Mouse (Mus musculus): Measurements from ENCODE around the gene Klrb1b. TPM values are rescaled to one million over a fixed set of nuclear protein-coding genes. Genes with fewer than 3 reads are reported as not detected.

Gene Klrb1b
- total RNA-seq, 1 experiment = not detected

DNA sequence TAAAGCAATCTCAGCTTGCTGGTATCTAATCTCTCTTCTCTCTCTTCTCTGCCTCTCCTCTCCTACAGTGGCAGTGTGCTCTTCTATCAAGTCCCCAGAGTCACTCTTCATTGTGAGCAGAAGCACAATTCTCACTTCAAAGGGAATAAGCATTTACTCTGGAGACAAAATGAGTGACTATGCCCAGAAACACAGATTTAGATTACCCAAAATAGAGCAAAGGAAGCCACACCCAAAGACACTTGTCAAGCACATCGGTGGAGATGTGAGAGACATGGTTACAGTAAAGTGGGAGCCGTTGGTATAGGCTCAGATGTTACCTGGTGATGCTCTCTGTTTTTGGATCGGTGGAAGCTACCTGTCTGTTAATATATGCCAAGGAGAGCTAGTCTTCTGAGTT lies 26.6 kb upstream of the Klrb1b start:
- TF ChIP-seq CHD2 (IDR thresholded peaks at IDR 0.05; ENCODE audit: low read depth, low read length) = no peak
- no peak for TF ChIP-seq ZNF384 (IDR thresholded peaks at IDR 0.05; ENCODE audit: low read depth, low read length)
- TF ChIP-seq ZC3H11A (IDR thresholded peaks at IDR 0.05; ENCODE audit: borderline replicate concordance, low read depth, low read length) = no peak
- no peak for TF ChIP-seq MAFK (IDR thresholded peaks at IDR 0.05; ENCODE audit: insufficient read depth, low read depth, low read length)
- no peak for TF ChIP-seq HCFC1 (IDR thresholded peaks at IDR 0.05; ENCODE audit: borderline replicate concordance, insufficient read depth, low read length)
- no peak for DNase-seq (ENCODE audit: low read depth, low spot score)
- Histone ChIP-seq H3K4me1 (ENCODE audit: control insufficient read depth in 2 of 2, insufficient read depth in 2 of 2, low read length in 2 of 2, poor library complexity in 1 of 2) (peaks cover 0 to 4% of the 10 kb centered on the region in 2 experiments; a peak in 1 of 4 replicates), H3K4me3 (ENCODE audit: insufficient read depth in 1 of 2, low read depth in 1 of 2, low read length in 2 of 2, poor library complexity in 1 of 2, severe bottlenecking in 1 of 2) (no peak overlapping the region), H3K9ac (ENCODE audit: insufficient read depth, low read depth, low read length, poor library complexity, severe bottlenecking) (no peak overlapping the region), H3K9me3 (ENCODE audit: control insufficient read depth, insufficient read depth, low read depth, low read length) (no peaks in the 10 kb centered on the region), H3K36me3 (ENCODE audit: control insufficient read depth, insufficient read depth, low read length, poor library complexity, severe bottlenecking) (no peaks in the 10 kb centered on the region), H3K27ac (ENCODE audit: insufficient read depth, low read depth, low read length, poor library complexity, severe bottlenecking) (no peak overlapping the region)
- in situ Hi-C loops (cut with MboI; ENCODE audit: low sequenced_read_pairs in 2 of 2, unreplicated experiment in 2 of 2) = loop anchor here (5.0 to 10.0 kb wide), 3 partner anchors 392 to 512 kb away; no protein-coding TSS in a partner anchor

DNA sequence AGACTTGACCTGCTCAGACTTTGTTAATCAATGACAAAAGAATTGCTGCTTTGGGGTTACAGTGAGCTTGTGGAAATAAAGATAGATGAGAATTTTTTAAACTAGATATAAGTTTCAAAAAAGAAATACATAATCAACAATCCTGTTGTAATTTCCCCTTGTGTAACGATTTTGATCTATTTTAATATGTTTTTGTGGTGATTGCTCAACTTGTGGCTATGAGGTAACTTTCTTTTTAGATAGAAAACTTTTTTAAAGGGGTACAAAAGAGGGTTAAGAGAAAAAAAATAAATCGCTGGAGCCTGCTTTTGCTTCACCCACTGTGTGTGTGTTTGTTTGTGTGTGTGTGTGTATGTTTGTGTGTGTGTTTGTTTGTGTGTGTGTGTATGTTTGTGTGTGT lies 25.0 kb upstream of the Klrb1b start:
- H3K9ac ChIP-seq (ENCODE audit: insufficient read depth, low read depth, low read length, poor library complexity, severe bottlenecking) = no peak overlapping the region
- in situ Hi-C loops (cut with MboI; ENCODE audit: low sequenced_read_pairs in 2 of 2, unreplicated experiment in 2 of 2) = loop anchor here (5.0 to 10.0 kb wide), 3 partner anchors 394 to 514 kb away; no protein-coding TSS in a partner anchor
- no peaks in the 10 kb centered on the region for H3K9me3 ChIP-seq (ENCODE audit: control insufficient read depth, insufficient read depth, low read depth, low read length)
- H3K36me3 ChIP-seq (ENCODE audit: control insufficient read depth, insufficient read depth, low read length, poor library complexity, severe bottlenecking) = no peaks in the 10 kb centered on the region
- H3K4me1 ChIP-seq (ENCODE audit: control insufficient read depth in 2 of 2, insufficient read depth in 2 of 2, low read length in 2 of 2, poor library complexity in 1 of 2) = peaks cover 0 to 4% of the 10 kb centered on the region in 2 experiments; a peak in 1 of 4 replicates
- H3K4me3 ChIP-seq (ENCODE audit: insufficient read depth in 1 of 2, low read depth in 1 of 2, low read length in 2 of 2, poor library complexity in 1 of 2, severe bottlenecking in 1 of 2) = no peak overlapping the region
- TF ChIP-seq MAFK (IDR thresholded peaks at IDR 0.05; ENCODE audit: insufficient read depth, low read depth, low read length) = no peak
- TF ChIP-seq HCFC1 (IDR thresholded peaks at IDR 0.05; ENCODE audit: borderline replicate concordance, insufficient read depth, low read length) = no peak
- no peak for TF ChIP-seq CHD2 (IDR thresholded peaks at IDR 0.05; ENCODE audit: low read depth, low read length)
- no peak for TF ChIP-seq ZC3H11A (IDR thresholded peaks at IDR 0.05; ENCODE audit: borderline replicate concordance, low read depth, low read length)
- TF ChIP-seq ZNF384 (IDR thresholded peaks at IDR 0.05; ENCODE audit: low read depth, low read length) = no peak
- no peak for DNase-seq (ENCODE audit: low read depth, low spot score)
- H3K27ac ChIP-seq (ENCODE audit: insufficient read depth, low read depth, low read length, poor library complexity, severe bottlenecking) = no peak overlapping the region

DNA sequence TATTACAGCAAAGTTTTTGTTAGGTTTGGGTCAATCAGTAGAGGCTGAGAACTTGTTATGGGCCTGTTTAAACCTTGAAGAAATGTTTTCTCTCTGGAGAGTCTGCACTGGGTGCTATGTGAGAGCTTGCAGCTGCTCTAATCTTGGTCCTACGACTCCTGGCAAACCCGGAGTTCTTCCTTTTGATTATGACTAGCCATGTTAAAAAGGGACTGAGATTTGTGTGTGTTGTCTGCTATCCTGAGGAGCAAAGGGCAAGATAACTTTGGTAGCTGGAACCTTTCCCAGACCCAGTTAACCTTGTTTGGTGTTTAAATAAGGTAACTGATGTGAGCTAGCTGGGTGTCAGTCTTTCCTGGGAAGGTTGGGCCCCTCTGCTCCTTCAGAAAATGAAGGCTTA lies 24.5 kb upstream of the Klrb1b start:
- Histone ChIP-seq H3K4me1 (ENCODE audit: control insufficient read depth in 2 of 2, insufficient read depth in 2 of 2, low read length in 2 of 2, poor library complexity in 1 of 2) (peaks cover 0 to 4% of the 10 kb centered on the region in 2 experiments; a peak in 2 of 4 replicates), H3K9me3 (ENCODE audit: control insufficient read depth, insufficient read depth, low read depth, low read length) (no peaks in the 10 kb centered on the region), H3K9ac (ENCODE audit: insufficient read depth, low read depth, low read length, poor library complexity, severe bottlenecking) (no peak overlapping the region), H3K36me3 (ENCODE audit: control insufficient read depth, insufficient read depth, low read length, poor library complexity, severe bottlenecking) (no peaks in the 10 kb centered on the region), H3K4me3 (ENCODE audit: insufficient read depth in 1 of 2, low read depth in 1 of 2, low read length in 2 of 2, poor library complexity in 1 of 2, severe bottlenecking in 1 of 2) (no peak overlapping the region), H3K27ac (ENCODE audit: insufficient read depth, low read depth, low read length, poor library complexity, severe bottlenecking) (no peak overlapping the region)
- DNase-seq (ENCODE audit: low read depth, low spot score) = no peak
- TF ChIP-seq CHD2 (IDR thresholded peaks at IDR 0.05; ENCODE audit: low read depth, low read length) (no peak), HCFC1 (IDR thresholded peaks at IDR 0.05; ENCODE audit: borderline replicate concordance, insufficient read depth, low read length) (no peak), MAFK (IDR thresholded peaks at IDR 0.05; ENCODE audit: insufficient read depth, low read depth, low read length) (no peak), ZNF384 (IDR thresholded peaks at IDR 0.05; ENCODE audit: low read depth, low read length) (no peak), ZC3H11A (IDR thresholded peaks at IDR 0.05; ENCODE audit: borderline replicate concordance, low read depth, low read length) (no peak)
- in situ Hi-C loops (cut with MboI; ENCODE audit: low sequenced_read_pairs in 2 of 2, unreplicated experiment in 2 of 2) = loop anchor here (5.0 to 10.0 kb wide), 3 partner anchors 394 to 514 kb away; no protein-coding TSS in a partner anchor

DNA sequence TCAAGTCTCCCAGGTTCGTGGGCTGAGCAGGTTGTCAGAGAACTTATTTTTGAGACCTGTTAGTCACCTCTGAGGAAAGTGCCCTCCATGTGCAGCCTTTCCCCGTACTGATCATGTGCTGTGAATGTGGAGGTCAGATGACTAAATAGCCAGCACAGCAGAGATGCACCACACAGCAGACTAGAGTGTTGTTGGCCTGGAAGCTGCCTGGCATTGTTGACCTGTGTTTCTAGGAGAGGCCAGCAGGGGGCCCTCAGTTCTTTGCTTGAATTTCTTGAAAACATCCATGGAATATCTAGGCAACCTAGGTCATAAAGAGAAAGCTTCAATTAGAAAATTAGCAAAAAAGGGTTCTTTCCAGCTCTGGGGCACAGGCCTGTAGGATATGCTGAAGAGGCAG lies 23.8 kb upstream of the Klrb1b start:
- Histone ChIP-seq H3K27ac (ENCODE audit: insufficient read depth, low read depth, low read length, poor library complexity, severe bottlenecking) (no peak overlapping the region), H3K9me3 (ENCODE audit: control insufficient read depth, insufficient read depth, low read depth, low read length) (no peaks in the 10 kb centered on the region), H3K4me3 (ENCODE audit: insufficient read depth in 1 of 2, low read depth in 1 of 2, low read length in 2 of 2, poor library complexity in 1 of 2, severe bottlenecking in 1 of 2) (no peak overlapping the region), H3K9ac (ENCODE audit: insufficient read depth, low read depth, low read length, poor library complexity, severe bottlenecking) (no peak overlapping the region), H3K36me3 (ENCODE audit: control insufficient read depth, insufficient read depth, low read length, poor library complexity, severe bottlenecking) (no peaks in the 10 kb centered on the region), H3K4me1 (ENCODE audit: control insufficient read depth in 2 of 2, insufficient read depth in 2 of 2, low read length in 2 of 2, poor library complexity in 1 of 2) (peaks cover 0 to 6% of the 10 kb centered on the region in 2 experiments; a peak in 2 of 4 replicates)
- no peak for TF ChIP-seq ZNF384 (IDR thresholded peaks at IDR 0.05; ENCODE audit: low read depth, low read length)
- TF ChIP-seq ZC3H11A (IDR thresholded peaks at IDR 0.05; ENCODE audit: borderline replicate concordance, low read depth, low read length) = 0 out of 2 replicates have a peak, but pooled peaks have one; percentile 14
- in situ Hi-C loops (cut with MboI; ENCODE audit: low sequenced_read_pairs in 2 of 2, unreplicated experiment in 2 of 2) = loop anchor here (5.0 to 10.0 kb wide), 3 partner anchors 395 to 515 kb away; no protein-coding TSS in a partner anchor
- DNase-seq (ENCODE audit: low read depth, low spot score) = peak; percentile 39

DNA sequence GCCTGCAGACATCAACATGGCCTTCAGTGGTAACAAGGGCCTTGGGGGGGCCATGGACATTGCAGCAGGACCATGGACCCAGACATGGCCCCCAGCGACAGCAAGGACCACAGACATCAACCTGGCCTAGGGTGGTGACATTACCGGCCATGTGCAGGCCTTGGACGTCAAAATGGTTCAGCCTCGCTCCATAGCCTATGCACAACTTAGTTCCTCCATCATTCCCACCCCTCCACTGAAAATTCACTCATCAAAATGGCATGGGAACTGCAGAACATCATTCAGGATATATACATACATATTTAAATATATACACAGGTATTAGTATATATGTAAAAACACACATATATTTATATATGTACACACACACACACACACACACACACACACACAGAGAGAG lies 21.3 kb upstream of the Klrb1b start:
- Histone ChIP-seq H3K4me3 (ENCODE audit: insufficient read depth in 1 of 2, low read depth in 1 of 2, low read length in 2 of 2, poor library complexity in 1 of 2, severe bottlenecking in 1 of 2) (no peak overlapping the region), H3K9me3 (ENCODE audit: control insufficient read depth, insufficient read depth, low read depth, low read length) (no peaks in the 10 kb centered on the region), H3K36me3 (ENCODE audit: control insufficient read depth, insufficient read depth, low read length, poor library complexity, severe bottlenecking) (no peaks in the 10 kb centered on the region), H3K27ac (ENCODE audit: insufficient read depth, low read depth, low read length, poor library complexity, severe bottlenecking) (no peak overlapping the region), H3K9ac (ENCODE audit: insufficient read depth, low read depth, low read length, poor library complexity, severe bottlenecking) (no peak overlapping the region), H3K4me1 (ENCODE audit: control insufficient read depth in 2 of 2, insufficient read depth in 2 of 2, low read length in 2 of 2, poor library complexity in 1 of 2) (peaks cover 0 to 2% of the 10 kb centered on the region in 2 experiments; a peak in 2 of 4 replicates)
- no peak for DNase-seq (ENCODE audit: low read depth, low spot score)
- in situ Hi-C loops (cut with MboI; ENCODE audit: low sequenced_read_pairs in 2 of 2, unreplicated experiment in 2 of 2) = no loop called here
- TF ChIP-seq ZC3H11A (IDR thresholded peaks at IDR 0.05; ENCODE audit: borderline replicate concordance, low read depth, low read length) (no peak), HCFC1 (IDR thresholded peaks at IDR 0.05; ENCODE audit: borderline replicate concordance, insufficient read depth, low read length) (no peak), MAFK (IDR thresholded peaks at IDR 0.05; ENCODE audit: insufficient read depth, low read depth, low read length) (no peak), ZNF384 (IDR thresholded peaks at IDR 0.05; ENCODE audit: low read depth, low read length) (no peak), CHD2 (IDR thresholded peaks at IDR 0.05; ENCODE audit: low read depth, low read length) (no peak)

All from ES-E14 (cell line).